Mouse (Mus musculus): ENCODE data around the gene Ada.

- TF ChIP-seq SMC3 (IDR thresholded peaks at IDR 0.05; ENCODE audit: low read depth, low read length) (no peak), CTCF (conservative IDR thresholded peaks at IDR 0.05 in 1 of 2, IDR thresholded peaks at IDR 0.05 in 1 of 2; ENCODE audit: low read depth in 2 of 2, low read length in 2 of 2) (no peak), MAZ (IDR thresholded peaks at IDR 0.05; ENCODE audit: low read depth, low read length) (no peak), EP300 (IDR thresholded peaks at IDR 0.05; ENCODE audit: low read length) (no peak), JUN (IDR thresholded peaks at IDR 0.05; ENCODE audit: insufficient read depth, low read depth, low read length) (no peak), POLR2A (IDR thresholded peaks at IDR 0.05; ENCODE audit: low read depth, low read length) (no peak), ETS1 (conservative IDR thresholded peaks at IDR 0.05; ENCODE audit: low read depth, low read length) (no peak), USF2 (conservative IDR thresholded peaks at IDR 0.05; ENCODE audit: low read depth, low read length) (no peak)
Observed at GRCm38 (mm10) chr2:163726766-163727393, 23.2 kb downstream of the Ada start.

Measured in CH12.LX (cell line).